Comparison of ENCODE assay signal across 16 mouse cellular contexts in the genomic region with DNA sequence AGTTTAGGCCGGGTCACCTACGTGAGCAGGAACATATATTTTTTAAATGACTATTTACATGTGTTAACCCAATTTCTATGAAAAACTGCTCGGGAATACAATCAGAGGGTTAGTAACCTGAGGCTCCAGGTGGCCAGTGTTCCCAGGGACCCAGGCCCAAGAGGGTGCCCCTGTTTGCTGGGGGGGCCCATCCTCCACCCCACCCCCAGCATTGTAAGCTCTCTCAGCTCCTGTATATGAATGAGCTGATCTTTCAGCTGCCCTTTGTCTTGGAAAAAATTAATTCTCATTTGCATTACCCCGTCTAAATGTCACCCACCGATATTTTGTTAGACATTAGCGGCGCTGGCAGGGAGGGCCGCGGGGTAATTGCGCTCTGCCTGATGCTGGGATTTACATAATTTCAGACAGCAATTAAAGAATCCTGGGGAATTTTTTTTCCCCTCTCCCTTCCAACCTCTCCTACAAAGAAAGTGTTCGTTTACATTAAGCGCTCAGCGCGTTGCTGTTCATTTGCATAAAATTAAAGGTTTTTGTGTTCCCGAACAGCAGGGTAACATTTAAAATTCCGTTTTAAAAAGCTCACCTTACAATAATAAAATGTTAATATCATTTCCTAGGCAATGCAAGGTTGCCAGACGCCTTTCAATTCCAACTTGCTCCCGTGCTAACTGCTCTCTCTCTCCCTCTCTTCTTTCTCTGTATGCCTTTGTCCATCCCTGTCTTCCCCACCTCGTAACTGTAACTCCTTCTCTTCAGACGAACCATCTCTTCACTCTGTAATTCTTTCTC.
DNase-seq lines count a peak whose midpoint lies in the region; ATAC-seq and TF ChIP-seq lines count a peak whose summit lies in the region.
"Had no signal": no experiment of that assay in that cellular context is flagged by ENCODE, and none has a peak within 500 bp of the region (broad histone marks: within the 10 kb centered on the region; RNA-seq: fewer than 3 reads in every experiment).

No protein-coding gene starts in this region.

- no peak overlapping the region for H3K27ac ChIP-seq in embryonic facial prominence, embryonic 13.5 days
- H3K27ac ChIP-seq in embryonic facial prominence, embryonic 10.5 days (replicated peaks) = no peak overlapping the region
- peak overlapping the region; percentile 45; the same call in 1 of the 2 replicates for H3K27ac ChIP-seq in forebrain, embryonic 10.5 days
- peak overlapping the region; percentile 54 for H3K27ac ChIP-seq in hindbrain, embryonic 11.5 days (ENCODE audit: low read depth, low read length)
- H3K27ac ChIP-seq in midbrain, embryonic 14.5 days (replicated peaks; ENCODE audit: low read depth, low read length) = peak overlapping the region; percentile 84
- H3K27ac ChIP-seq in intestine, postnatal 0 days (ENCODE audit: low read depth, low read length) = no peak overlapping the region
- H3K27ac ChIP-seq: kidney, postnatal 0 days; liver, embryonic 12.5 days had no signal

- no peaks in the 10 kb centered on the region for H3K27me3 ChIP-seq in embryonic facial prominence, embryonic 13.5 days
- H3K27me3 ChIP-seq in embryonic facial prominence, embryonic 10.5 days (replicated peaks; ENCODE audit: low read depth, poor library complexity, severe bottlenecking) = no peaks in the 10 kb centered on the region
- H3K27me3 ChIP-seq in forebrain, embryonic 10.5 days (ENCODE audit: poor library complexity, severe bottlenecking) = no peaks in the 10 kb centered on the region; the same call in none of the 2 replicates
- no peaks in the 10 kb centered on the region for H3K27me3 ChIP-seq in hindbrain, embryonic 11.5 days (ENCODE audit: control insufficient read depth, insufficient read depth, low read length)
- H3K27me3 ChIP-seq in midbrain, embryonic 14.5 days (ENCODE audit: control insufficient read depth, insufficient read depth, low read length) = no peaks in the 10 kb centered on the region
- no peaks in the 10 kb centered on the region for H3K27me3 ChIP-seq in intestine, postnatal 0 days (replicated peaks; ENCODE audit: control insufficient read depth, insufficient read depth, low read length)
- H3K27me3 ChIP-seq: lung, embryonic 15.5 days had no signal

- no peak overlapping the region for H3K9ac ChIP-seq in embryonic facial prominence, embryonic 13.5 days
- H3K9ac ChIP-seq in hindbrain, embryonic 11.5 days (ENCODE audit: low read depth, low read length) = no peak overlapping the region
- no peak overlapping the region; the same call in 1 of the 2 replicates for H3K9ac ChIP-seq in midbrain, embryonic 14.5 days (replicated peaks; ENCODE audit: low read length)
- no peak overlapping the region for H3K9ac ChIP-seq in intestine, postnatal 0 days (ENCODE audit: low read depth, low read length)
- H3K9ac ChIP-seq: liver, embryonic 12.5 days; lung, embryonic 15.5 days had no signal

- H3K9me3 ChIP-seq in embryonic facial prominence, embryonic 13.5 days = peaks cover 3% of the 10 kb centered on the region; the same call in 1 of the 2 replicates
- 0 out of 2 replicates have a peak, but pooled peaks cover 4% of the 10 kb centered on the region for H3K9me3 ChIP-seq in embryonic facial prominence, embryonic 10.5 days
- peaks cover 4% of the 10 kb centered on the region; the same call in 1 of the 2 replicates for H3K9me3 ChIP-seq in forebrain, embryonic 10.5 days
- no peaks in the 10 kb centered on the region for H3K9me3 ChIP-seq in hindbrain, embryonic 11.5 days (ENCODE audit: control insufficient read depth, low read length)
- H3K9me3 ChIP-seq in midbrain, embryonic 14.5 days (ENCODE audit: control insufficient read depth, low read length) = no peaks in the 10 kb centered on the region
- no peaks in the 10 kb centered on the region for H3K9me3 ChIP-seq in intestine, postnatal 0 days (ENCODE audit: control insufficient read depth)
- H3K9me3 ChIP-seq: limb, embryonic 10.5 days; liver, embryonic 12.5 days; lung, embryonic 15.5 days had no signal

- peaks cover 16% of the 10 kb centered on the region; the same call in 1 of the 2 replicates for H3K4me1 ChIP-seq in embryonic facial prominence, embryonic 13.5 days
- H3K4me1 ChIP-seq in embryonic facial prominence, embryonic 10.5 days = peaks cover 21% of the 10 kb centered on the region
- H3K4me1 ChIP-seq in forebrain, embryonic 10.5 days = peaks cover 29% of the 10 kb centered on the region
- peaks cover 5% of the 10 kb centered on the region for H3K4me1 ChIP-seq in hindbrain, embryonic 11.5 days (replicated peaks; ENCODE audit: control insufficient read depth, insufficient read depth, low read length)
- H3K4me1 ChIP-seq in midbrain, embryonic 14.5 days (ENCODE audit: control insufficient read depth, insufficient read depth, low read length) = peaks cover 16% of the 10 kb centered on the region
- no peaks in the 10 kb centered on the region for H3K4me1 ChIP-seq in intestine, postnatal 0 days (replicated peaks; ENCODE audit: control insufficient read depth, insufficient read depth, low read length)
- H3K4me1 ChIP-seq: liver, embryonic 12.5 days had no signal

- DNase-seq in embryonic facial prominence, embryonic 10.5 days (ENCODE audit: low spot score) = no peak
- DNase-seq in forebrain, embryonic 10.5 days (ENCODE audit: extremely low spot score, low spot score) = no peak
- no peak for DNase-seq in hindbrain, embryonic 11.5 days (ENCODE audit: low spot score)
- DNase-seq in midbrain, embryonic 14.5 days = peak; percentile 80
- DNase-seq in liver = no peak
- DNase-seq: cerebellum, postnatal 25 days; heart, postnatal 4 days; kidney, adult 11 months; thymus, adult 2 months had no signal

- no peak for TF ChIP-seq CTCF in intestine, postnatal 0 days (IDR thresholded peaks at IDR 0.05; ENCODE audit: low read depth)

- ATAC-seq in embryonic facial prominence, embryonic 13.5 days (ENCODE audit: insufficient number of reproducible peaks, insufficient read depth, low FRiP score, low TSS enrichment, low read depth) = no peak
- ATAC-seq in hindbrain, embryonic 11.5 days (ENCODE audit: low FRiP score) = no peak
- ATAC-seq in midbrain, embryonic 14.5 days (ENCODE audit: low FRiP score, low TSS enrichment) = peak; percentile 66
- ATAC-seq in intestine, postnatal 0 days = no peak
- no peak for ATAC-seq in CD4-positive, CD25-positive, alpha-beta regulatory T cell, adult 4 months
- ATAC-seq: liver, embryonic 12.5 days had no signal

- no peaks in the 10 kb centered on the region for H3K36me3 ChIP-seq in embryonic facial prominence, embryonic 13.5 days
- H3K36me3 ChIP-seq in embryonic facial prominence, embryonic 10.5 days (replicated peaks) = no peaks in the 10 kb centered on the region
- H3K36me3 ChIP-seq in forebrain, embryonic 10.5 days (replicated peaks) = no peaks in the 10 kb centered on the region
- H3K36me3 ChIP-seq in hindbrain, embryonic 11.5 days (ENCODE audit: control insufficient read depth, insufficient read depth, low read length) = no peaks in the 10 kb centered on the region
- no peaks in the 10 kb centered on the region for H3K36me3 ChIP-seq in midbrain, embryonic 14.5 days (ENCODE audit: control insufficient read depth, insufficient read depth, low read length)
- H3K36me3 ChIP-seq in intestine, postnatal 0 days (ENCODE audit: control insufficient read depth, insufficient read depth) = no peaks in the 10 kb centered on the region
- H3K36me3 ChIP-seq: limb, embryonic 10.5 days; liver, embryonic 12.5 days; lung, embryonic 15.5 days had no signal

- 36% methylated on average over 20 of the region's 20 CpGs for whole genome bisulfite sequencing in embryonic facial prominence, embryonic 13.5 days
- WGBS in embryonic facial prominence, embryonic 10.5 days = 43% methylated on average over 20 of the region's 20 CpGs
- WGBS in forebrain, embryonic 10.5 days = 37% methylated on average over 19 of the region's 20 CpGs
- WGBS in hindbrain, embryonic 11.5 days = 40% methylated on average over 20 of the region's 20 CpGs
- 11% methylated on average over 20 of the region's 20 CpGs for WGBS in midbrain, embryonic 14.5 days
- WGBS in intestine, postnatal 0 days = 60% methylated on average over 19 of the region's 20 CpGs

- peak overlapping the region; percentile 9; the same call in 1 of the 2 replicates for H3K4me2 ChIP-seq in embryonic facial prominence, embryonic 13.5 days
- no peak overlapping the region for H3K4me2 ChIP-seq in hindbrain, embryonic 11.5 days (replicated peaks; ENCODE audit: low read depth, low read length)
- H3K4me2 ChIP-seq in midbrain, embryonic 14.5 days (ENCODE audit: low read length) = peak overlapping the region; percentile 21
- H3K4me2 ChIP-seq in intestine, postnatal 0 days (replicated peaks; ENCODE audit: low read depth) = no peak overlapping the region
- H3K4me2 ChIP-seq: liver, embryonic 12.5 days; lung, embryonic 15.5 days had no signal

- no peak overlapping the region for H3K4me3 ChIP-seq in embryonic facial prominence, embryonic 13.5 days
- H3K4me3 ChIP-seq in embryonic facial prominence, embryonic 10.5 days = no peak overlapping the region
- peak overlapping the region; percentile 11; the same call in 1 of the 2 replicates for H3K4me3 ChIP-seq in forebrain, embryonic 10.5 days
- no peak overlapping the region for H3K4me3 ChIP-seq in hindbrain, embryonic 11.5 days (ENCODE audit: low read depth, low read length)
- H3K4me3 ChIP-seq in midbrain, embryonic 14.5 days (replicated peaks; ENCODE audit: low read depth, low read length) = no peak overlapping the region
- H3K4me3 ChIP-seq in intestine, postnatal 0 days (ENCODE audit: low read depth, low read length) = no peak overlapping the region
- H3K4me3 ChIP-seq: limb, embryonic 10.5 days; liver, embryonic 12.5 days; lung, embryonic 15.5 days had no signal

Comparison
In these comparisons a context has a peak if more than half of its experiments do, and no peak if none do; other contexts are left out.
1. H3K27ac ChIP-seq: peak in forebrain, embryonic 10.5 days (single experiment), hindbrain, embryonic 11.5 days (single experiment) and midbrain, embryonic 14.5 days (single experiment); none in embryonic facial prominence, embryonic 13.5 days (single experiment), embryonic facial prominence, embryonic 10.5 days (single experiment) and intestine, postnatal 0 days (single experiment).
2. H3K4me2 ChIP-seq: peak in embryonic facial prominence, embryonic 13.5 days (single experiment) and midbrain, embryonic 14.5 days (single experiment); none in hindbrain, embryonic 11.5 days (single experiment) and intestine, postnatal 0 days (single experiment).